Comparison of ENCODE assay signal across 20 mouse cellular contexts in genomic region chr9:85734821-85735220, GRCm38 (mm10).
"Had no signal": no experiment of that assay in that cellular context is flagged by ENCODE, and none has a peak within 500 bp of the region (broad histone marks: within the 10 kb centered on the region; RNA-seq: fewer than 3 reads in every experiment).

No protein-coding gene starts in this region.

- ATAC-seq: hindbrain, embryonic 16.5 days; midbrain, embryonic 15.5 days had no signal

- H3K4me1 ChIP-seq: limb, embryonic 12.5 days; limb, embryonic 15.5 days; liver, embryonic 13.5 days; lung, embryonic 15.5 days; midbrain, embryonic 12.5 days; midbrain, embryonic 15.5 days; neural tube, embryonic 12.5 days; neural tube, embryonic 15.5 days had no signal

- H3K27ac ChIP-seq: limb, embryonic 12.5 days; limb, embryonic 15.5 days; liver, embryonic 13.5 days; midbrain, embryonic 12.5 days; midbrain, embryonic 15.5 days; neural tube, embryonic 12.5 days; neural tube, embryonic 15.5 days had no signal

- H3K4me2 ChIP-seq: limb, embryonic 12.5 days; limb, embryonic 15.5 days; liver, embryonic 13.5 days; lung, embryonic 15.5 days; midbrain, embryonic 12.5 days; midbrain, embryonic 15.5 days; neural tube, embryonic 12.5 days; neural tube, embryonic 15.5 days had no signal

- H3K4me3 ChIP-seq: limb, embryonic 12.5 days; limb, embryonic 15.5 days; liver, embryonic 13.5 days; lung, embryonic 15.5 days; midbrain, embryonic 12.5 days; midbrain, embryonic 15.5 days; neural tube, embryonic 12.5 days; neural tube, embryonic 15.5 days had no signal

- H3K9ac ChIP-seq: limb, embryonic 12.5 days; limb, embryonic 15.5 days; liver, embryonic 13.5 days; lung, embryonic 15.5 days; midbrain, embryonic 12.5 days; midbrain, embryonic 15.5 days; neural tube, embryonic 12.5 days; neural tube, embryonic 15.5 days had no signal

- DNase-seq: kidney, adult 18-20 months; kidney, adult 9 months; kidney, postnatal 14 days; kidney, postnatal 4 days; left cerebral cortex, postnatal 4 days; liver, embryonic 13.5 days; lung, postnatal 4 days; right cerebral cortex, adult 18-20 months; right cerebral cortex, postnatal 14 days; right cerebral cortex, postnatal 4 days; thymus, adult 18-20 months; thymus, postnatal 36 days had no signal

- H3K9me3 ChIP-seq: limb, embryonic 12.5 days; limb, embryonic 15.5 days; liver, embryonic 13.5 days; lung, embryonic 15.5 days; midbrain, embryonic 12.5 days; midbrain, embryonic 15.5 days; neural tube, embryonic 12.5 days; neural tube, embryonic 15.5 days had no signal

- H3K27me3 ChIP-seq: limb, embryonic 12.5 days; limb, embryonic 15.5 days; liver, embryonic 13.5 days; lung, embryonic 15.5 days; midbrain, embryonic 12.5 days; midbrain, embryonic 15.5 days; neural tube, embryonic 12.5 days; neural tube, embryonic 15.5 days had no signal
